Mouse (Mus musculus) left cerebral cortex, adult 11 months (tissue): Measurements from ENCODE around the gene Olfr559.

Source experiments
- DNase-seq: peaks from one replicate; pipeline ENCODE4 v3.0.0; 2022; ENCODE audit warnings: low spot score

Olfr559 gene

DNA sequence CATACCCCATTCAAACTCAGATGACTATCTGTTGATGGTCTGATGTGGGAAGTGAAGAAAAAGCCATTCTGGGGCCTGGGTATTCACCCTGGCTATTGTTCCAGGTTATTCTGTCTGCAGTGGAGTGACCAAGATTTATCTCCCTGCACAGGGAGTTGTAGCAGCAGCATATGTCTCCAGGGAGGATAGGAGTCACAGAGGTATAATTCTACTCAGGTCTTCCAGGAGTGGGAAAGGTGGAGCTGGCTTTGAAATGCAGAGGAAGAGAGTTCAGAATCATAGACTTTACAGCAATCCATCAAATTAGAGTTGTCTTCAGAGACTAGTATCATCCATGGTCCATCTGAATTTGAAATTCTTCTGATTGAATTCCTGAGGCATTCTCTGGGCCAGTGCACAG, at the start of gene Olfr559:
Olfr559 (minus strand) TSS at position 101 of the 400 bp plus-strand sequence.
- DNase-seq, result no peak

DNA sequence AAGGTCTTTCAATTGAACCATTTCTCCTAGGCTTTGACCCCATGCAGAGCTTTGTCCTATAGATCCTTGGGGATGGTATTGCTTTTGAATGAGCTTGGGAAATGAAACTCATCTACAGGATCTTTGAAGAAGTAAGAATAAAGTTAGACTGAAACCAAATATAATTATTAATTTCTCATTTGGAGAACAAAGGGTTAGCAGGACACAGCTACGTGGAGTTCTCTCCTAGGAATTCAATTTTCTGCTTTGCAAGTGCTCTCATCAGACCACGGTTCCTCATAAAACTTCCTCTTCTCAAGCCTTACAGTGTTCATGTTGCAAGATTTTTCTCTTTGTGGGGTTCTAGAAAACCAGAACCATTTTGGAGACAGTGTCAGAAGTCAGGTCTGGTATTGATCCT, 43.6 kb upstream of the Olfr559 start, which contains the start of gene Olfr561:
Olfr561 (plus strand) TSS at position 301 of the 400 bp plus-strand sequence.
- DNase-seq, result no peak

DNA sequence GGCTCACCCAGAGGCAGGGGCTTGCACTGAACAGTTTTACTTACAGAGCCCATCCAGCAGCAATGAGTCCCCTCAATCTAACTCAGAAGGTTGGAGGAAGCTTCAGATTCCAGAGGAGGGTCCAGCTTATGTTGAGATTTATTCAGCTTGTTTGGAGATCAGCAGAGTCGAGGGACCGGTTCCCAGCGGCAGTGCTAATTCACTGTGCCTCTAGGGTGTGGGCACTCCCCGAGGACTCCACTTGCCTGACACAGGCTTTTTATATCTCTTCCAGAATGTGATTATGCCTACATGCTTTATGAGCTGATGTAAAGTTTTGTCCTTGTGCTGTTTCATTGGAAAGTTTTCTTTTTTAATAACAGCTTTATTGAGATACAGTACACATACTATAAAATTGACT, 32.0 kb upstream of the Olfr559 start, which contains the start of the genes Olfr560 and Olfr78:
Olfr560 (minus strand) TSS at position 101 of the 400 bp plus-strand sequence.
Olfr78 (minus strand) TSS at position 206 of the 400 bp plus-strand sequence.
- no peak for DNase-seq

DNA sequence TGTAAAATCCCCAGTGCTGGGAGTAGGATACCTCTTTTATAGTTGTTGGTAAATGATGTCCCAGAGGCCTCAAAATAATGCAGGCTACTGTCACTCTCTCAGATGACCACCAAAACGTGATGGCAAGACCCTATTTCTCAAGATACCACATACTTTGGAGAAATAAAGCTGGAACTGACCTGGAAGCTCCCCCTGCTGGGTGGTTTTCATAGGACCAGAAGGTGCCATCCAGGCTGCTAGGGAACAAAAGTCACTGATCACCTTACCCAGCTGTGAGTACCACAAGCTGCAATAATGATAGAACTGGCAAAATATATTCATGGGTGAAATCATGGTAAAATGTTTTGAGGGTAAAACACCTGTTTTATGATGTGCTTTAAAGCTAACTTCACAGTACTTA, 24.8 kb upstream of the Olfr559 start:
- no peak for DNase-seq

DNA sequence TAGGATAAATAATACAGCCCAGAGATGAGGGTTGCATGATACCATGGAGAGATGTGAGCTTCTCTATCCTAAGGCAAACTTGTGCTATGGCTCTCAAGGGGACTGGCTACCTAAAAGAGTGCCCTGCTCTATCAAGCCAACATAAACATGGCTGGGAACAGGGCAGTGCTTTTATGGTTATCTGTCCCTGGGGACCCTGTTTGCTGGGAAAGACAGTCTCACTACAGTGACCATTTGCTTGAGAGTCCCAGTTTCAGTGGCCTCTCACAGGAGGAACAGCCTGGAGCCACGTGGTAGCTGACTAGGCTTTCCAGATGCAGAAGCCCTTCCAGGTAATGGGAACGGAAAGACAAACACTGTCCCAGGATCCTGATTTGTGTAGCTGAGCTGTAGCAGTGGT, 10.4 kb upstream of the Olfr559 start:
- DNase-seq, result no peak

DNA sequence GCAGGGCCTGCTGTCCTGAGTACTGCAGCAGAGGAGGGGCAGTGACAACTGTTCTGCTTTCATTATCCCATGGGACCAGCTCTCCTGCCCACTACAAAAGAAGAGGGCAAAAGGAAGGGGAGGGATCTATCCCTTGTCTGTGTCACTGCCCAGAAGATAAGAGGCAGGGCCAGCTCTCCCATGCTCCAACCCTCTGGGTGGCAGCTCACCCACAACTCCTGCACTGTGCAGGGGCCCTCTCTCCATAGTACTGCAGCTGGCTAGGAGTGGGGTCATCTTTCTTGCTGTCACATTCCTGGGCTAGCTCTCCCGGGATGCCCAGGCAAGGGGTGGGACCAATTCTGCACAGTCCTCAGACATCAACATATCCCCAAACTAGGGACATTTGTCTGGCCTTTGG, 6.5 kb upstream of the Olfr559 start:
- no peak for DNase-seq

DNA sequence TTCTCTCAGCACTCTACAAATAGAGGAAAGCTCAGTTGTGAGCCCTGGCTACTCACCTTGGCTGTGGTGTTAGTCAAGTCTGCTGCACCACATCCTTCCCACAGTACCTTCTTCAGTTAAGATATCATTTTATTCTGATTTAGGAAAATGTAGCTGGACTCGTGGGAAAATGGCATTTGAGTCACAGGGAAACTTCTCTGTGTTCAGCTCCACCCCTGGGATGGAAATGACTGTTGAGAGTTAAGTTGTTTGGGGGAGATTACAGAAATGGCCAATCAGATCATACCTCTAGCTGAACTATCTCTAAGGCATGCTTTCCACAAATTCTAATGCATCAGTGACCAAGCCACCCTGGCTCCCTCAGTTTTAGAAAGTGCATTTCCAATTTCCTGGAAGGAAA, 8.3 kb downstream of the Olfr559 start, which contains the start of gene Olfr33:
Olfr33 (minus strand) TSS at position 101 of the 400 bp plus-strand sequence.
- no peak for DNase-seq

DNA sequence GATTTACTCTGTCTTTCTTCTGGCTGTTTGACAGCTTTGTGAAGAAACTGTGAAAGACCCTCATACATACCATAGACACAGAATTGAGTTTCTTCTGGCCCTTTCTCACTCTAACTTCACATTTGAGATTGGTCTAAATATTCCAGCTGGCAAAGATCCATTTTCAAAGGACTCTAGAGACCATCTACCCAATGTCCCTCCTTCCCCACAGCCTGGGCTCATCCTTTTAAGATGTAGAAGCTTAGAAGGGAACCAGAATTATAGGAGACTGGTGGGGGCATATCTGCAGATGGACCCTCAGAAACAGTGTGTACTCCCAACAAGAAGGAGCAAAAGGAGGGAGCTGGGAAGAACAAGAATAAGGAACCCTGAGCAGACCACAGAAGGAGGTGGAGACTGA, 25.4 kb downstream of the Olfr559 start, which contains the start of gene Olfr558:
Olfr558 (plus strand) TSS at position 301 of the 400 bp plus-strand sequence.
- DNase-seq, result no peak

DNA sequence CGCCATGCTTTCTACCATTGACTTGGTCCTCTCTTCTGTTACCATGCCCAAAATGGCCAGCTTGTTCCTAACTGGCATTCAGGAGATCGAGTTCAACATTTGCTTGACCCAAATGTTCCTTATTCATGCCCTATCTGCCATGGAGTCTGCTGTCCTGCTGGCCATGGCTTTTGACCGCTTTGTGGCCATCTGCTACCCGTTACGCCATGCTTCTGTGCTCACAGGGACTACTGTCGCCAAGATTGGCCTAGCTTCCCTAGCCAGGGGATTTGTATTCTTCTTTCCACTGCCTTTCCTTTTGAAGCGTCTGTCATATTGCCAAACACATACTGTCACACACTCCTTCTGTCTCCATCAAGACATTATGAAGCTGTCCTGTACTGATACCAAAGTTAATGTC, 28.8 kb downstream of the Olfr559 start:
- no peak for DNase-seq

DNA sequence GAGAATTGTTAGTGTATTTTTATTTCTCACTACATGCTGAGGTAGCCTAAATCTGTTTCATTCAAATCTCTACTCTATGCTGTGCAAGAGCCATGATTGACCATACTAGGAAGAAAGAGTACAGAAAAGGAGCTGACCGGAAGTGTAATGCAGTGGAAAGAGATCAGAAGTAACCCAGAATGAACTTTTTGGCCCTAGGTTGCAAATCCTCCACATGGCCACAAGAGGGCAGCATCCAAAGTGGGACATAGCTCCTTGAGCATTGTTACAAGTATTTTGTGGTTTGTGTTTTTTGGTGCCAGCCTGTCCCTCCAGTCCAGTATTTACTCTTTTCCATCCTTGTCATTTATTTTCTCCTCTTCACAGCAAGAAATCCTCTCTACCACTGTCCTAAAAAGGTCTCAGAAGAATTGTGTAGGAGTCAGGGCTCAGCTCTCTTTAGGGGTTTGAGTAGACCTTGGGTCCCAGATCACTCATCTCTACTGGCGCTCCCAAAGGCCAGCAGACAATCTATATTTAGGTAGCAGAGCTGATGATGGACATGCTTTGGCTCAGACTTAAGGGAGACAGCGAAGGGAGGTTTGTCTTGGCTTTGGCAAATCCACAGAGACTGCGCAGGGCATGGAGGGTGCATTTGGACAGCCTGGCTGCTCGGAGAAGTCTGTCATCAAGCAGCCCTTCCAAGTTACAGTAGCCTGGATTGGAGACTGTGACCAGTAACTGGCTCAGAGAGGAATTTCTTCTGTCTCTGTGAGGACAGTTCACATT, 31.7 kb downstream of the Olfr559 start, which contains the start of gene Olfr557:
Olfr557 (plus strand) TSS at position 553 of the 768 bp plus-strand sequence.
- no peak for DNase-seq

DNA sequence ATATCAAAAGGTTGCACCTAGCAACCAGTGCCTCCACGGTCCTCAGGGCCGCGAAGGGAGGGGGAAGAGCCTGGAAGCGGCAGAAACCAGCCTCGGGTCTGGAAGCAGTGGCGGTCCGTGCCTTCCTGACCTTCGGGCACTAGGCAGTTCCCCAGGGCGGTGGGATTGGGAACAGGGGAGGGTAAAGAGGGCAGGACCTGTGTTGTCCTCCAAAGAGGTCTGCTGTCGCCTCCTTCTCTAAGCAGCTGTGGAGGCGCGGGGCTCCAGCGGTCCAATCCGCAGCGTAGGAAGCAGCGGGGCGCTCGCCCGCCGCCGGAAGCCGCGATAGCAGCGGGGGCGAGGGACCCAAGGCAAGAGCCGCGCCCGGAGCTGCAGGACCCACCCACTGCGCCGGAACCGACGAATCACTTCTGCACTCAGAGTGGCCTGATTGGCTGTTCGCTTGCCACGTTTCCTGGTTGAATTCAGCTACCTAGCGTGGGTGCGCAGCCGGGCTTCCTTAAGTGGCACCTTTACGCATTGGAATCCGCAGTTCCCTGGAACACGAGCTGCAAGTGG, 40.3 kb downstream of the Olfr559 start, which contains the start of gene Trim68:
Trim68 (minus strand) TSS at position 384 of the 558 bp plus-strand sequence.
- peak; percentile 86 for DNase-seq

DNA sequence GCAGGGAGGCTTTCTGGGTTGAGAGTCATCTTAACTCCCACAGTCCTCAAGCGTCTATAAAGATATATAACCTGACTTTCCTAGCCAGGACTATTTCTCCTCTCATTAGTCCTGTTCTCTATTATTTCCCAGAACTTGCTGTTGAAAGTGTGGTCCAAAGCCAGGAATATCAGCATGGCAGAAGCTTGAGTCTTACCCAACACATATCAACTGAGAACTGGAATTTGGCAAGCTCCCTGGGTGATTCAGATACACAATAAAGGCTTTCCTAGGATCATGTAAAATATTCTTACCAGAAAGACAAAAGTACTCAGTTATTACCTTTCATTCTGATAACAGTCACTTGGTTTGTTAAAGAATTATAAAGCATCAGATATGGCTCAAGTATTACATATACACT, 45.4 kb downstream of the Olfr559 start:
- no peak for DNase-seq

DNA sequence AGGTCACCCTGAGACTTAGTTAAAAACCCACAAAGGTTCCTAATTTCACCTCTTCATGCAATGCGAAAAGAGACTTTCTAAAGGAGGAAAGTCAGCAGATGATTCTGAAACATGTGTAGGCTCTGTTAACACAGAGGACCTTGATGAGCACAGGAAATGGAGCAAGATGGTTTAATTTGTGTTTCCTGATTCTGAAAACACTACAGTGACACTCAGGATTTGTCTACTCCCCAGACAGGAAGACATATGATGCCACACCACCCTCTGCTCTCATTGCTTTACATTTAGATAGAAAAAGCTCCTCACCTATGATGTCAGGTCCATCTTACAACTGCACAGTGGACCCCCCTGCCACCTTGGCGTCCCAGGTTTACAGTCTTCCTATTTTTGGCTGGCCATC, 51.1 kb downstream of the Olfr559 start:
- no peak for DNase-seq
